Mouse (Mus musculus): ENCODE data around the gene Hrk. TPM values are rescaled to one million over a fixed set of nuclear protein-coding genes. Genes with fewer than 3 reads are reported as not detected.
A peak's percentile ranks its signal among the peaks of the same experiment; 100 is the strongest.

Gene Hrk
- 10 to 100 TPM; 32.7 to 32.8 TPM for total RNA-seq (2021)

DNA sequence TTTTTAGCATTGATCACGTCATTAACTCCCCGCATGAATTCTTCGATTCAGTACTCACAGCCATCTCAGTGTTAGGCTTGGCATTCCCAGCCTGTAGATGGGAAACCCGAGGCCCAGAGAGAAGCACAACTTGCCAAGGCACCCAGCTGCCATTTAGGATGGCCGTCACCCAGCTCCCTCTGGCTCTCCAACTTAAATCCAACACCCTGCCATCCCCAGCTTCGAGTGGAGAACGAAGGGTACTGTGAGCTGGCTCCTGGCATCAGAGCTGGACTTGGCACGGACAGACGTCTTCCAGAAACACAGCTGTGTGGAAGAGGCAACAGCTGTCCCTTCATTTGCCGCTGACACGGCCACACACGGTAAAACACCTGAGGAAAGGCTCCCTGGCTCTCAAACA lies at the start of gene Hrk:
Gene Hrk (plus strand): TSS at position 68 of the 400 bp plus-strand sequence.
- DNase-seq (ENCODE audit: extremely low spot score in 1 of 2, low spot score in 2 of 2), result peak in 1 of 2 experiments; percentile 46
- intact Hi-C loops (cut with DNase I), result loop anchor here (10.0 kb wide), 1 partner anchor 150 kb away; no protein-coding TSS in a partner anchor

DNA sequence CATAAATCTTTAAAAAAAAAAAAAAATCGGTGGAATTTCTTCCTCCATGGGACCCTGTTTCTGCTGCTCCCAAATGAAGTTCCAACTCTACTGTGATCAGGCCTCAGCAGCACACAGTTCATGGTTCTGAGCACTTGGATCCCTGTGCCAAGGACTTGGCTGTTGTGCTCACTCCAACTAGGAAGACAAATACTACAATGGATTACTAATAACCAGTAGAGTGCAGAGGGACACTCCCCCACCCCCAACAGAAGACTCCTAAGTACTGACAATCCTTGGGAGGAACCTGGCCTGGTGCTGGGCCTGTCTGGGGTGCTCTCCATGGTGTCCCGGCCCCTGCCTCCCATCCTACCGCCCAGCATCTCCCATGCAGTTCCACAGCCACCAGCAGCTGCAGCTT lies 46.1 kb upstream of the Hrk start:
- DNase-seq (ENCODE audit: extremely low spot score in 1 of 2, low spot score in 2 of 2), result no peak
- intact Hi-C loops (cut with DNase I), result loop anchor here (5.0 kb wide), 1 partner anchor 49 kb away; no protein-coding TSS in a partner anchor

DNA sequence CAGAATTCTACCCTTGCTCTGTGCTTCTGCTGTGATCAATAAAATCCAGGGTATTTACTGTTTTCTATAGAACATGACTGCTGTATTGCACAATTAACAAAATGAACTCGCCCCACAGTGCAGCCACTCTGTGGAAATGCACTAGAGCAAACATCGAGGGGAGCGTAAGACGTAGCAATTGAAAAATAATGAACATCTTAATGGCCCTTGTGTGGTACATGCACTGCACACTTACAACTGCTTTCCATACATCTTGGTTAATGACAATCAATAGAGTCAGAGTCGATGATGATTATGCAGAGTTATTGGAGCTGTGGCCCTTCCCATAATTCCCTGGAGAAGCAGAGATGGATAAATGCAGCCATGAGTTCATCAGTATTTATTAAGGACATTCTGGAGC lies 45.5 kb upstream of the Hrk start:
- intact Hi-C loops (cut with DNase I), result loop anchor here (5.0 kb wide), 1 partner anchor 48 kb away; no protein-coding TSS in a partner anchor
- DNase-seq (ENCODE audit: extremely low spot score in 1 of 2, low spot score in 2 of 2), result no peak

DNA sequence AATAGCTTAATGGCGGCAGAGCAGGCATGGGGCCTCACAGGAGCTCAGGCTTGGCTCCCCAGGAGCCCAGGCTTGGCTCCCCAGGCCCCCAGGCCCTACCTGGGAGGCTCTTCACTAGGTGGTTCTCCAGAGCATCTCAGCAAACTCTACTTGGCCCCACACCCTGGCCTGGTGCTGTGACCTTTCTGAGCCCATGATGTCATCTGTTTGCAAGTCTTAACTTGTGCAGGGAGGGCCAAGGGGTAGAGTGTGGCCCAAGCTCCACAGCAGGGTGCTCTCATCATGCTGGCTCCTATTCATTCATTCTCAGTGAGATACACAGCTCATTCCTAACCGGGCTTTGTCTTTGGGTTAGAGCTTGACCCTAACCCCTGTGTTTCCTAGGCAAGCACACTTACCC lies 43.8 kb upstream of the Hrk start:
- intact Hi-C loops (cut with DNase I), result no loop called here
- DNase-seq (ENCODE audit: extremely low spot score in 1 of 2, low spot score in 2 of 2), result no peak

DNA sequence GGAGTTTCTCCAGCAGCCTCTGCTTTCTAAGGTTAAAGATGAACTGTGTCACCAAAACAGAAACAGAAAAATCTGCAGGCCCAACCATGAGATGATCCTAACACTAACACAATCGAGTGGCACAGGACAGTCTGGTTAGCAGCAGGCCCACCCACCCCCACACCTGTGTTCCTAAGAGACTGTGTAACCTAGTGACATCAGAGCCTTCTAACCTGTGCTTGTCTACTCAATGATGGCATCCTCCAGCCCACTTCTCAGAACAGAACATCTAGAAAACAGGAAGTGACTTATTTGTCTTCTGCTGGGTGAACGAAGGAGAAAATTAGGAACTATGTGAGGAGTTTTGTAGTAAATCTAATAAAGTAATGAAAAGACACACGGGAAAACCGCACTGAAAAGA lies 42.5 kb upstream of the Hrk start:
- intact Hi-C loops (cut with DNase I), result no loop called here

DNA sequence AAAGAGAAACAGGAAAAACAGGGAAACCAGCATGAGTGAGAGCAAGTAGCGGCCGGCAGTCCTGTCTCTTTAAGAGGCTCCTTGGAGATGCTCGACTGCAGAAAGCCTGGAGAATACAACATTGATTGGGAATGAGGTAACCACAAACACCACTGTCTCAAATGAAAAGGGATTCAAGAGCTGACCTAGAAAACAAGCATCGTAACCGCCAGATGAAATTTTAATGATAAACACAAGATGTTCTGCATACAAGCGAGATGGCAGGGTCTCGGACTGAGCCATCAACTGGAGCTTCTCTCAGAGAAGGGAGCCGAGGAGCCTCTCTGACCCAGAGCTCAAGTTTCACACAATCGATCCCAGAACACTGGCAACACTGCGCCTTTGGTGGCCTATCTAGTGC lies 41.4 kb upstream of the Hrk start:
- intact Hi-C loops (cut with DNase I), result no loop called here
- no peak for DNase-seq (ENCODE audit: extremely low spot score in 1 of 2, low spot score in 2 of 2)

More for the DNA sequence above, 42.5 kb upstream of the Hrk start:
- DNase-seq (ENCODE audit: extremely low spot score in 1 of 2, low spot score in 2 of 2), result no peak

DNA sequence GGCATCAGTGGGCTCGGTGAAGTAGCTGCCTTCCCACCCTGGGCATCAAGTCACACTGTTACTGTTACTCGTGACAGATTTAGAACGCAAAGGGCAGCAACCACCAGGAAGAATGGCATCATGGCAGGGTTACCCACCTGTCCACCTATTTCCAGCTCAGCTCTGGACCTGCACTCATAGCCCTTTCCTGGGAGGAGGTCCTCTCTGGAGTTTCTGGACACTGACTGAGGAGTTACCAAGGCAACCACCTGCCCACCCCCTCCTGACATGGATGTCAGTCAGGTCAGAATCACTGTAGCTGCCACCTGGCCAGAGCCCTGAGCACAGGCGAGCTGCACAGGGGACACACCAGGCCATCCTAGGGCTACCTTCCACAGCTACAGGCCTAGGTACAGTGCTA lies 37.8 kb upstream of the Hrk start:
- no peak for DNase-seq (ENCODE audit: extremely low spot score in 1 of 2, low spot score in 2 of 2)
- intact Hi-C loops (cut with DNase I), result no loop called here

- no peak for DNase-seq (ENCODE audit: extremely low spot score in 1 of 2, low spot score in 2 of 2)
- intact Hi-C loops (cut with DNase I), result no loop called here
Observed at GRCm38 (mm10) chr5:118128208-118128607, 36.2 kb upstream of the Hrk start.

- intact Hi-C loops (cut with DNase I), result no loop called here
Observed at GRCm38 (mm10) chr5:118128651-118129050, 35.8 kb upstream of the Hrk start.

GRCm38 (mm10) chr5:118136391-118136790 lies 28.1 kb upstream of the Hrk start:
- DNase-seq (ENCODE audit: extremely low spot score in 1 of 2, low spot score in 2 of 2), result no peak
- intact Hi-C loops (cut with DNase I), result no loop called here

More at GRCm38 (mm10) chr5:118128651-118129050, 35.8 kb upstream of the Hrk start:
- DNase-seq (ENCODE audit: extremely low spot score in 1 of 2, low spot score in 2 of 2), result no peak

GRCm38 (mm10) chr5:118139630-118140029 lies 24.8 kb upstream of the Hrk start:
- intact Hi-C loops (cut with DNase I), result no loop called here
- DNase-seq (ENCODE audit: extremely low spot score in 1 of 2, low spot score in 2 of 2), result no peak

- intact Hi-C loops (cut with DNase I), result no loop called here
- DNase-seq (ENCODE audit: extremely low spot score in 1 of 2, low spot score in 2 of 2), result no peak
Observed at GRCm38 (mm10) chr5:118142471-118142870, 22.0 kb upstream of the Hrk start.

- no peak for DNase-seq (ENCODE audit: extremely low spot score in 1 of 2, low spot score in 2 of 2)
- intact Hi-C loops (cut with DNase I), result no loop called here
Observed at GRCm38 (mm10) chr5:118143211-118144026, 21.0 kb upstream of the Hrk start.

GRCm38 (mm10) chr5:118144327-118144726 lies 20.1 kb upstream of the Hrk start:
- intact Hi-C loops (cut with DNase I), result no loop called here
- no peak for DNase-seq (ENCODE audit: extremely low spot score in 1 of 2, low spot score in 2 of 2)

DNA sequence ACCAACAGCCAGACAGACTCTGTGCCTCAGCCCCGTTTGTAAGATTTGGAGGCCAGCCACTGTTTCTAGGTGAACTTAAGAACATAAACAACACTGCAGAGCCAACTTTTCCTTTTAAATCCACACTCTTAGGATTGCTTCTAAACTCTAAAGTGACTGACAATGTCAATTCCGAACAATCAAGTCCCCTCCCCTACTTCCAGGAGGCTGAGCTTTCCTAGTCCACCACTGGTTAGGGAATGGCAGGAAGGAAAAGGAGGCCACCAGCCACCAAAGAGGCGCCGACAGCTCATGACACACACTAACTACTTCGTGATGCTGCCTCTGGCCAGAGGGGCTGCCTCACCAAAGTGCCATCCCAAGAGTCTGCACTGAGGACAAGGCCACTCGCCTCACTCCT lies 19.7 kb upstream of the Hrk start:
- no peak for DNase-seq (ENCODE audit: extremely low spot score in 1 of 2, low spot score in 2 of 2)
- intact Hi-C loops (cut with DNase I), result no loop called here

DNA sequence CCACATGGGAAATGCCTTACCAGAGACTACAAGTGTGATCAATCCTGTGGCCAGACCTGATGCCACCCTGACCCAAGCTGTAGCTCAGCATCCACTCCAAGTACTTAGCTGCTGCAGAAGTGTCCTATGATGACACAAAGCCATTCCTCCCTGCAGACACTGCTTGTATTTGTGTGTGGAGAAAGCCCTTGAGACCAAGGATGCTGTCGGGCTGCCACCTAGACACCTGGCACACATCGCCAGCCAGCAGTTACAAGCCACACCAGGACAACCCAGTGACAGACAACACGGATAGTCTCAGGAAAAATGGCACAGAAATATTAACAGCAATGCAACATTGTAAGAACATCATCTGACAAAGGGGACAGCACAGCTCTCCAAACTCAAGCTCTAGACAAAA lies 19.0 kb upstream of the Hrk start:
- intact Hi-C loops (cut with DNase I), result no loop called here
- DNase-seq (ENCODE audit: extremely low spot score in 1 of 2, low spot score in 2 of 2), result no peak

- no peak for DNase-seq (ENCODE audit: extremely low spot score in 1 of 2, low spot score in 2 of 2)
- intact Hi-C loops (cut with DNase I), result no loop called here
Observed at GRCm38 (mm10) chr5:118145999-118146679, 18.3 kb upstream of the Hrk start.

DNA sequence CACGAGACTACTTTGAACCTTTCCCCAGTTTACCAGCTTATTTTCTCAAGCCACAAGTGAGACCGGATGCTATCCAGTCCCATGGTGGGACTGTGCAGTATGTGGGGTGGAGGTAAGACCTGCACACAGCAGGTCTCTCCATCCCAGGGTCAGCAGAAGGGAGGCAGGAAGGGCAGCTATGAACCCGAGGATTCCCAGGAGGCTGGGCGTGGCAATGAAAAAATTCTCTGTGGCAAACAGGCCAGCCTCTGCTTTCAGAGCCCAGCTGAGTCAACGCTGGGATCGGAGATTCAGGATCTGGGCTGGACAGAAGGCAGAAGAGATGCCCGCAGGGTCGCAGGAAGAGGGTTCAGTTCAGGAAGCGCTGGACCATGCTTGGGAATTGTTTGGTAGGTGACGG lies 17.2 kb upstream of the Hrk start:
- intact Hi-C loops (cut with DNase I), result no loop called here
- no peak for DNase-seq (ENCODE audit: extremely low spot score in 1 of 2, low spot score in 2 of 2)

DNA sequence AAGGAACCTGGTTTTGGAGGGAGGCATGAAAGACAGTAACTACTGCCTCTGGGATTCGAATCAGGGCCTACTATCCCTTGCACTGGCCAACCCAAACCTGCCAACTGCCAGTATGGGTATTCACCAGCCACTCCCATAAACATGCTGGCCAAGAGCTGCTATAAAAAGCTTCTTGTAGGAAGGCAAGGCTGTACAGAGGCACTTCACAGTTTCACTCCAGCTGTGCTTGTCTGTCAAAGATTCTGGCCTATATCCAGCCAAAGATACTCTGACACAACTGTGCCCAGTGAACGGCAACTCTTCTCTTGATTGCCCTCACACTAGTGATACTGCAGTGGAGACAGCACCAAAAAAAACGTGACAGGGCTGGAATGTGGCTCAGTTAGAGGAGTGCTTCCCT lies 14.7 kb upstream of the Hrk start:
- no peak for DNase-seq (ENCODE audit: extremely low spot score in 1 of 2, low spot score in 2 of 2)
- intact Hi-C loops (cut with DNase I), result no loop called here

Measured in left cerebral cortex, postnatal 10 days (tissue).